Mouse (Mus musculus): ENCODE measurements around the gene Dgkb. TPM values are rescaled to one million over a fixed set of nuclear protein-coding genes. Genes with fewer than 3 reads are reported as not detected.
A peak's percentile ranks its signal among the peaks of the same experiment; 100 is the strongest.

Dgkb gene
- 1.2 and 1.6 TPM in 2 replicates for polyA plus RNA-seq (2014; fragmentation: Nextera tagmentation; extraction: Ambion mirVana)

GRCm38 (mm10) chr12:37817426-37817825 lies at the start of gene Dgkb:
TSS of gene Dgkb (plus strand) at chr12:37817726.
- Histone ChIP-seq H3K4me1 (ENCODE audit: control insufficient read depth, insufficient read depth, low read length) (no peaks in the 10 kb centered on the region), H3K9ac (ENCODE audit: low read length) (no peak within 1 kb of the TSS), H3K9me3 (ENCODE audit: control insufficient read depth, low read length) (no peaks in the 10 kb centered on the region), H3K27ac (ENCODE audit: low read depth, low read length) (no peak within 1 kb of the TSS), H3K36me3 (ENCODE audit: control insufficient read depth, insufficient read depth, low read length) (no peaks in the 10 kb centered on the region), H3K4me2 (ENCODE audit: low read depth) (no peak within 1 kb of the TSS), H3K27me3 (ENCODE audit: control insufficient read depth, insufficient read depth, low read length) (no peaks in the 10 kb centered on the region), H3K4me3 (ENCODE audit: low read depth, low read length) (no peak within 1 kb of the TSS)
- DNase-seq (ENCODE audit: low spot score) (no peak), ATAC-seq (ENCODE audit: insufficient read depth, low FRiP score, low TSS enrichment) (no peak)
- WGBS = 59% methylated on average over 3 of the region's 3 CpGs

DNA sequence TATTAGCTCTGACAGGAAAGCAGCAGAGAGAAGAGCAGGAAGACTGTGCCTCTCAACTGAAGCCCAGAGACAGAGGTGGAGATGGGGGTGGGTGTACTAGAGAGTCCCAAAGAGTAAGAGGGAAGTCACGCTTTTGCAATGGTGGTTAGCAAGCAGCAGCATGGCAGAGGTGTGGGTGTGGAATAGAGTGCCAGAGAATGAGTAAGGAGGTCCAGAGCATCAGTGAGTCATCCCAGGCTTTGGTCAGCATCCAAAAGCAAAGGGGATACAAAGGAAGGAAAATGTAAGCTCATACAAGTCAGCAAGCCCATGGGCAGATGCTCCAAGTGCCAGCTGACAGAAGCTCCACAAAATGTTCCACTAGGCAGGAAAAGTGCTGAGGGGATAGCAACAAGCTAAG lies 47.7 kb upstream of the Dgkb start:
- Histone ChIP-seq H3K36me3 (ENCODE audit: control insufficient read depth, insufficient read depth, low read length) (no peaks in the 10 kb centered on the region), H3K27ac (ENCODE audit: low read depth, low read length) (no peak overlapping the region), H3K4me3 (ENCODE audit: low read depth, low read length) (no peak overlapping the region), H3K4me1 (ENCODE audit: control insufficient read depth, insufficient read depth, low read length) (no peaks in the 10 kb centered on the region), H3K9ac (ENCODE audit: low read length) (no peak overlapping the region), H3K4me2 (ENCODE audit: low read depth) (no peak overlapping the region), H3K9me3 (ENCODE audit: control insufficient read depth, low read length) (no peaks in the 10 kb centered on the region), H3K27me3 (ENCODE audit: control insufficient read depth, insufficient read depth, low read length) (no peaks in the 10 kb centered on the region)
- ATAC-seq (ENCODE audit: insufficient read depth, low FRiP score, low TSS enrichment) (no peak), DNase-seq (ENCODE audit: low spot score) (no peak)
- WGBS = 86% methylated on average over 1 of the region's 1 CpGs

- Histone ChIP-seq H3K27ac (ENCODE audit: low read depth, low read length) (no peak overlapping the region), H3K9me3 (ENCODE audit: control insufficient read depth, low read length) (no peaks in the 10 kb centered on the region), H3K27me3 (ENCODE audit: control insufficient read depth, insufficient read depth, low read length) (no peaks in the 10 kb centered on the region), H3K9ac (ENCODE audit: low read length) (no peak overlapping the region), H3K4me3 (ENCODE audit: low read depth, low read length) (no peak overlapping the region), H3K4me2 (ENCODE audit: low read depth) (peak overlapping the region; percentile 15), H3K4me1 (ENCODE audit: control insufficient read depth, insufficient read depth, low read length) (no peaks in the 10 kb centered on the region), H3K36me3 (ENCODE audit: control insufficient read depth, insufficient read depth, low read length) (no peaks in the 10 kb centered on the region)
- DNase-seq (ENCODE audit: low spot score) (peak; percentile 33), ATAC-seq (ENCODE audit: insufficient read depth, low FRiP score, low TSS enrichment) (peak; percentile 85)
- 9% methylated on average over 8 of the region's 8 CpGs for WGBS
Measured at GRCm38 (mm10) chr12:37773681-37774357, 43.7 kb upstream of the Dgkb start.

GRCm38 (mm10) chr12:37774591-37774990 lies 42.9 kb upstream of the Dgkb start:
- no peak overlapping the region for H3K9ac ChIP-seq (ENCODE audit: low read length)
- H3K4me1 ChIP-seq (ENCODE audit: control insufficient read depth, insufficient read depth, low read length) = no peaks in the 10 kb centered on the region
- no peaks in the 10 kb centered on the region for H3K27me3 ChIP-seq (ENCODE audit: control insufficient read depth, insufficient read depth, low read length)
- DNase-seq (ENCODE audit: low spot score) (no peak), ATAC-seq (ENCODE audit: insufficient read depth, low FRiP score, low TSS enrichment) (no peak)
- 26% methylated on average over 2 of the region's 2 CpGs for WGBS
- H3K4me3 ChIP-seq (ENCODE audit: low read depth, low read length) = no peak overlapping the region
- no peaks in the 10 kb centered on the region for H3K36me3 ChIP-seq (ENCODE audit: control insufficient read depth, insufficient read depth, low read length)
- no peak overlapping the region for H3K27ac ChIP-seq (ENCODE audit: low read depth, low read length)
- no peaks in the 10 kb centered on the region for H3K9me3 ChIP-seq (ENCODE audit: control insufficient read depth, low read length)
- no peak overlapping the region for H3K4me2 ChIP-seq (ENCODE audit: low read depth)

- no peak for DNase-seq (ENCODE audit: low spot score)
- Histone ChIP-seq H3K27ac (ENCODE audit: low read depth, low read length) (no peak overlapping the region), H3K27me3 (ENCODE audit: control insufficient read depth, insufficient read depth, low read length) (no peaks in the 10 kb centered on the region), H3K9me3 (ENCODE audit: control insufficient read depth, low read length) (no peaks in the 10 kb centered on the region), H3K4me3 (ENCODE audit: low read depth, low read length) (no peak overlapping the region), H3K4me2 (ENCODE audit: low read depth) (no peak overlapping the region), H3K36me3 (ENCODE audit: control insufficient read depth, insufficient read depth, low read length) (no peaks in the 10 kb centered on the region), H3K9ac (ENCODE audit: low read length) (no peak overlapping the region), H3K4me1 (ENCODE audit: control insufficient read depth, insufficient read depth, low read length) (no peaks in the 10 kb centered on the region)
- WGBS = 93% methylated on average over 4 of the region's 4 CpGs
- no peak for ATAC-seq (ENCODE audit: insufficient read depth, low FRiP score, low TSS enrichment)
Measured at GRCm38 (mm10) chr12:37796265-37796928, 21.1 kb upstream of the Dgkb start.

DNA sequence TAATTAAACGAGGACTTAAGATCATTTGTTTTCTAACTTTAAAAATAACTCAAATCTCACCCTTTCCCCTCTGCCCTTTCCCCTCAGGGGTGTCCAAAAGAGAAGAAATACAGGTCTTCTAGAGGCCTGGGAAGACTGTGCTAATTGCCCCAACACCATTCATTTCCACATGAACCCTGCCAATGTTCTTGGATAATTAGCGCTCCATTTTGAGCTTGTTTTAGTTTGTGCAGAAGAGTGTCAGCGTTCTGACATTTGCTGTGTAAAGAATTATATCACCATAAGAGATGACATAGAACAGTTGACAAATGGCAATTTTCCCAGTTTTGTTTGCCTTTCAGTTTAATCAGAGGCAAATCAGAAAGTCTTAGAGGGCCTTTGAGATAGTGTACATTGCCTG lies 3.4 kb upstream of the Dgkb start:
- Histone ChIP-seq H3K4me1 (ENCODE audit: control insufficient read depth, insufficient read depth, low read length) (no peaks in the 10 kb centered on the region), H3K9me3 (ENCODE audit: control insufficient read depth, low read length) (no peaks in the 10 kb centered on the region), H3K36me3 (ENCODE audit: control insufficient read depth, insufficient read depth, low read length) (no peaks in the 10 kb centered on the region), H3K9ac (ENCODE audit: low read length) (no peak overlapping the region), H3K4me3 (ENCODE audit: low read depth, low read length) (no peak overlapping the region), H3K27ac (ENCODE audit: low read depth, low read length) (no peak overlapping the region), H3K27me3 (ENCODE audit: control insufficient read depth, insufficient read depth, low read length) (no peaks in the 10 kb centered on the region), H3K4me2 (ENCODE audit: low read depth) (no peak overlapping the region)
- no peak for ATAC-seq (ENCODE audit: insufficient read depth, low FRiP score, low TSS enrichment)
- 84% methylated on average over 3 of the region's 3 CpGs for WGBS
- no peak for DNase-seq (ENCODE audit: low spot score)

DNA sequence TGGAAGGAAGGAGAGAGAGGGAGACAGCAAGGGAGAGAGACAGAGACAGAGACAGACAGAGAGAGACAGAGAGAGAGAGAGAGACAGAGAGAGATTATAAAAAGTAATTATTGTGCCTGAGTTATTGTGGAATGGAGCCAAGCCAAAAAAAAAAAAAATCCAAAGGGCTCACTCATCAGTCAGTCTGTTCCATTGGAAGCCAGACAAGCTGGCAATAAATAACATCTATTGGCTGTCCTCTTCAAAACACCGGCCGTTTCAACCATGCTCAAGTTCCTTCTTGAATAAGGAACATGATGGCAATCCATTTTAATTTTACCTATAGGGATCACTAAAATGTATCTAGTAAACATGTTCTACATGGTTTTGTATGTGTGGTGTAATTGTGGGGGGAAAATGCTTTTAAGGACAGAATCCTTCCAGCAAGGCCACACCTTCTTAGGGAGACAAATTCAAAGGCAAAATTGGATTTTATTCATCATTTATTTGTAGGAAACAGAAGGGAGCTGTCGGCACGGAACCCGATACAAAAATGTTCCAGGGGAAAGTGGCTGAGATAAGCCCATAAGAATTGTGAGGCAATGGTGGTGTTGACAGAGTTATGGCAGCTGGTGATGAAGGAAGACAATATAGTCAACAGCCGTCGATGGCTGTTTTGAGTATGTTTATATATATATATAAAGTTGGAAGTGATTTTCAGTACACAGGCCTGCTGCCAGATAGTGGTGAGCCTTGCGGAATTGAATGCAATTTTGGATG lies 3.7 kb downstream of the Dgkb start:
- no peak for ATAC-seq (ENCODE audit: insufficient read depth, low FRiP score, low TSS enrichment)
- Histone ChIP-seq H3K9me3 (ENCODE audit: control insufficient read depth, low read length) (no peaks in the 10 kb centered on the region), H3K27ac (ENCODE audit: low read depth, low read length) (no peak overlapping the region), H3K4me1 (ENCODE audit: control insufficient read depth, insufficient read depth, low read length) (no peaks in the 10 kb centered on the region), H3K9ac (ENCODE audit: low read length) (no peak overlapping the region), H3K4me3 (ENCODE audit: low read depth, low read length) (no peak overlapping the region), H3K36me3 (ENCODE audit: control insufficient read depth, insufficient read depth, low read length) (no peaks in the 10 kb centered on the region), H3K4me2 (ENCODE audit: low read depth) (no peak overlapping the region), H3K27me3 (ENCODE audit: control insufficient read depth, insufficient read depth, low read length) (no peaks in the 10 kb centered on the region)
- no peak for DNase-seq (ENCODE audit: low spot score)
- WGBS = 85% methylated on average over 8 of the region's 8 CpGs

GRCm38 (mm10) chr12:37880042-37881017 lies 62.8 kb downstream of the Dgkb start:
- Histone ChIP-seq H3K4me2 (ENCODE audit: low read depth) (peak overlapping the region; percentile 92), H3K27me3 (ENCODE audit: control insufficient read depth, insufficient read depth, low read length) (no peaks in the 10 kb centered on the region), H3K9me3 (ENCODE audit: control insufficient read depth, low read length) (no peaks in the 10 kb centered on the region), H3K4me1 (ENCODE audit: control insufficient read depth, insufficient read depth, low read length) (no peaks in the 10 kb centered on the region), H3K27ac (ENCODE audit: low read depth, low read length) (no peak overlapping the region), H3K36me3 (ENCODE audit: control insufficient read depth, insufficient read depth, low read length) (no peaks in the 10 kb centered on the region), H3K9ac (ENCODE audit: low read length) (peak overlapping the region; percentile 45), H3K4me3 (ENCODE audit: low read depth, low read length) (peak overlapping the region; percentile 45)
- DNase-seq (ENCODE audit: low spot score) (peak; percentile 64), ATAC-seq (ENCODE audit: insufficient read depth, low FRiP score, low TSS enrichment) (peak; percentile 72)
- under 1% methylated on average over 26 of the region's 26 CpGs for WGBS
